Comparison of ENCODE assay signal across 30 mouse cellular contexts in genomic region chr5:131211618-131212017, GRCm38 (mm10).
DNase-seq lines count a peak whose midpoint lies in the region; TF ChIP-seq lines count a peak whose summit lies in the region.
"Had no signal": no experiment of that assay in that cellular context is flagged by ENCODE, and none has a peak within 500 bp of the region (broad histone marks: within the 10 kb centered on the region; RNA-seq: fewer than 3 reads in every experiment).

No protein-coding gene starts in this region.

- in situ Hi-C loops in ES-E14 (cut with MboI; ENCODE audit: low sequenced_read_pairs in 2 of 2, unreplicated experiment in 2 of 2) = no loop called here

- no peaks in the 10 kb centered on the region for H3K4me1 ChIP-seq in ES-E14 (ENCODE audit: control insufficient read depth in 2 of 2, insufficient read depth in 2 of 2, low read length in 2 of 2, poor library complexity in 1 of 2)
- H3K4me1 ChIP-seq: forebrain, embryonic 13.5 days; heart, embryonic 10.5 days; hindbrain, embryonic 12.5 days; intestine, embryonic 15.5 days; limb, embryonic 10.5 days; limb, embryonic 15.5 days; neural tube, embryonic 12.5 days had no signal

- H3K27ac ChIP-seq in ES-E14 (ENCODE audit: insufficient read depth, low read depth, low read length, poor library complexity, severe bottlenecking) = no peak overlapping the region
- H3K27ac ChIP-seq: forebrain, embryonic 13.5 days; heart, embryonic 10.5 days; hindbrain, embryonic 12.5 days; hindbrain, postnatal 0 days; intestine, embryonic 15.5 days; limb, embryonic 10.5 days; limb, embryonic 15.5 days; liver, embryonic 14.5 days; macrophage; midbrain, embryonic 10.5 days; neural tube, embryonic 12.5 days had no signal

- DNase-seq in kidney, adult 11 months = peak; percentile 2
- no peak for DNase-seq in kidney, postnatal 4 days
- DNase-seq in ES-CJ7 (ENCODE audit: low read depth, low spot score) = peak; percentile 20
- DNase-seq in ES-E14 (ENCODE audit: low read depth, low spot score) = peak; percentile 9
- DNase-seq in retina, embryonic 14.5 days (ENCODE audit: low spot score) = peak; percentile 63
- DNase-seq in spleen, adult 18-20 months = no peak
- DNase-seq: adrenal gland, adult 2 months; adrenal gland, postnatal 36 days; B cell, adult 2 months; cerebellum, adult 18-20 months; cerebellum, postnatal 14 days; gastrocnemius, postnatal 10 days; heart, postnatal 36 days; kidney, postnatal 36 days; layer of hippocampus, postnatal 36 days; lung, adult 2 months; lung, postnatal 10 days; thymus, postnatal 4 days had no signal

- H3K36me3 ChIP-seq in ES-E14 (ENCODE audit: control insufficient read depth, insufficient read depth, low read length, poor library complexity, severe bottlenecking) = no peaks in the 10 kb centered on the region
- H3K36me3 ChIP-seq: heart, embryonic 10.5 days; hindbrain, embryonic 12.5 days; intestine, embryonic 15.5 days; limb, embryonic 10.5 days; limb, embryonic 15.5 days; midbrain, embryonic 10.5 days; neural tube, embryonic 12.5 days had no signal

- no peak overlapping the region for H3K4me3 ChIP-seq in ES-E14 (ENCODE audit: insufficient read depth in 1 of 2, low read depth in 1 of 2, low read length in 2 of 2, poor library complexity in 1 of 2, severe bottlenecking in 1 of 2)
- H3K4me3 ChIP-seq: forebrain, embryonic 13.5 days; heart, embryonic 10.5 days; hindbrain, embryonic 12.5 days; intestine, embryonic 15.5 days; limb, embryonic 10.5 days; limb, embryonic 15.5 days; midbrain, embryonic 10.5 days; myocyte; neural tube, embryonic 12.5 days had no signal

- H3K9ac ChIP-seq in ES-E14 (ENCODE audit: insufficient read depth, low read depth, low read length, poor library complexity, severe bottlenecking) = no peak overlapping the region
- H3K9ac ChIP-seq: forebrain, embryonic 13.5 days; hindbrain, embryonic 12.5 days; intestine, embryonic 15.5 days; limb, embryonic 15.5 days; liver, embryonic 14.5 days; neural tube, embryonic 12.5 days had no signal

- H3K9me3 ChIP-seq in ES-E14 (ENCODE audit: control insufficient read depth, insufficient read depth, low read depth, low read length) = no peaks in the 10 kb centered on the region
- H3K9me3 ChIP-seq: forebrain, embryonic 13.5 days; heart, embryonic 10.5 days; hindbrain, embryonic 12.5 days; intestine, embryonic 15.5 days; limb, embryonic 10.5 days; limb, embryonic 15.5 days; midbrain, embryonic 10.5 days; neural tube, embryonic 12.5 days had no signal

TF ChIP-seq in ES-E14, 5 proteins besides CTCF, POLR2A, EP300 and RAD21:
- TF ChIP-seq MAFK (IDR thresholded peaks at IDR 0.05; ENCODE audit: insufficient read depth, low read depth, low read length) = no peak
- TF ChIP-seq HCFC1 (IDR thresholded peaks at IDR 0.05; ENCODE audit: borderline replicate concordance, insufficient read depth, low read length) = no peak
- TF ChIP-seq CHD2 (IDR thresholded peaks at IDR 0.05; ENCODE audit: low read depth, low read length) = no peak; the same call in 1 of the 2 replicates
- TF ChIP-seq ZNF384 (IDR thresholded peaks at IDR 0.05; ENCODE audit: low read depth, low read length) = no peak
- no peak for TF ChIP-seq ZC3H11A (IDR thresholded peaks at IDR 0.05; ENCODE audit: borderline replicate concordance, low read depth, low read length)

Comparison
In these comparisons a context has a peak if more than half of its experiments do, and no peak if none do; other contexts are left out.
1. DNase-seq: peak in kidney, adult 11 months (single experiment), ES-CJ7 (single experiment), ES-E14 (single experiment) and retina, embryonic 14.5 days (single experiment); none in kidney, postnatal 4 days (0 of 2) and spleen, adult 18-20 months (0 of 2).